Mouse (Mus musculus) hematopoietic multipotent progenitor cell, adult 10-12 weeks (in vitro differentiated cells): ENCODE data around the gene Gsto2. TPM values are rescaled to one million over a fixed set of nuclear protein-coding genes. Genes with fewer than 3 reads are reported as not detected.

ENCODE experiments used
- polyA plus RNA-seq: library from polyadenylated mRNA; stranded (reverse); fragments of >175 nt; gene quantifications from 2 replicates; pipeline ENCODE4 v1.2.3, GENCODE M21; 2012; ENCODE audit warnings: low replicate concordance

Gene Gsto2
- not detected in 2 replicates for polyA plus RNA-seq

DNA sequence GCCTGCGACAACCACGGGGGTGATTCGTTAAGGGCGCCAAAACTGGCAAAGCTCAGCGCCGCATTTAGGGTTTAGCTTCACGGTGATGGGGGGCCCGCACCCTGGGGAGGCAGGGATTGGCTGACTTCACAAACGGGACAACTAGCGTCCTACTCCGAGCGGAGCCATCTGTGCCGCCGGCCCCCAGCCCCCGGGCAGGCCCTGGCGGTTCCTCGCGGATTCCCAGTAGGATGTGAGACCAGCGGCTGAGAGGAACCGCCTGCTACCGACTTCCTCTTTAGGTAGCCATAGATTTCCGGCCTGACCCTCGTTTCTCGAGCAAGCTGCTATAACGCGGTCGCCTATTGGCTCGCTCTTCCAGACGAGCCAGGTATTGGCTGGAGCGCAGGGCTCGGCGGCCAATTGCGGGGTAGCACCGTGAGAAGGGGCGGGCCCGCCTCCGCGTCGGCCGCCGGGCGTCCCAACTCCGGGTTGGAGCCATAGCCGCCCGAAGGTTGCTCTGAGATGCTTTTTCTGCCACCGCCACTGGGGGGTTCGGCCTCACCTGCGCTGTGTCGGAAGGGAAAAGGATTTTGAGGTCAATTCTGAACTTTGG lies at the start of gene Gsto2:
Gene Gsto2 (plus strand): TSS at position 182 of the 595 bp plus-strand sequence.

DNA sequence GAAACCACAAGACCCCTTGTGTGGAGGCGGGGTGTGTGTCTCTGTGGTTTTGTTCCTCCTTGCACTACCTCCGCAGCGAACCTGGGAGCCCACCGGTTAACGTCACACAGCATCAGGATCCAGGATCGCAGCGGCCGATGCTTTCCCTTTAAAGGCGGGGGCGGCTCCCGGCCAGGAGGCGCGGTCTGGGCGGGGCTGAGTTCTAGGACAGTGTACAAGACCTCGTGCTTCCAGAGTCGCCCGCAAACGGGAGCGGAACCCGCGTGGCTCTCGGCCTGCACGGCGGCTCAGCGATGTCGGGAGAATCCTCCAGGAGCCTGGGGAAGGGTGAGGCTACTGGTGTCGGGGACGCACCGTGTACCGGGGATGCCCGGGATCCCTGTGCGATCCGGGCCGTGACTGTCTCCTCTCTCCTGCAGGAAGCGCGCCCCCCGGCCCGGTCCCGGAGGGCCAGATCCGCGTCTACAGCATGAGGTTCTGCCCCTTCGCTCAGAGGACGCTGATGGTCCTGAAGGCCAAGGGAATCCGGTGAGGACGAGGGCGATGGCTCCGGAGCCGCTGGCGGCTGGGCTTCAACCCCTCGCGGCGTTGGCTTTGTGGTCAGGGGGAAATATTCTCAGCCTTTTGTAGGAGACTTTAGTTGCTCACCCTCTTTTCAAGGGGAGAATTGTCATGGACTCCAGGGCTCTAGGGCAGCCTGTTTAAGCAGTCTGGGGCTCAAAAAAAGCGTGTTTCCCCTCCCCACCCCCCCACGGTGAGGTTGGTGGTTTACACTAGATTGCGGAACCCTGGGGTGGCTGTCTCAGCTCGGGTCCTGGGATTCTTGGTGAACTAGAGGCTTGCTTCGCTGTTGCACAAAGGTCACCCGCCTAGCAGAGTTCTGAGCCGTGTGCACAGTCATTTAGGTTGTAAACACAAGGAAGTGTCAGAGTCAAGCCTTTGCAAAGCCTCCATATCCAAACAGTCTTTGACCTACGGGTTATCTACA lies 10.2 kb upstream of the Gsto2 start, which contains the start of gene Gsto1:
Gene Gsto1 (plus strand): TSS at position 175 of the 988 bp plus-strand sequence.

DNA sequence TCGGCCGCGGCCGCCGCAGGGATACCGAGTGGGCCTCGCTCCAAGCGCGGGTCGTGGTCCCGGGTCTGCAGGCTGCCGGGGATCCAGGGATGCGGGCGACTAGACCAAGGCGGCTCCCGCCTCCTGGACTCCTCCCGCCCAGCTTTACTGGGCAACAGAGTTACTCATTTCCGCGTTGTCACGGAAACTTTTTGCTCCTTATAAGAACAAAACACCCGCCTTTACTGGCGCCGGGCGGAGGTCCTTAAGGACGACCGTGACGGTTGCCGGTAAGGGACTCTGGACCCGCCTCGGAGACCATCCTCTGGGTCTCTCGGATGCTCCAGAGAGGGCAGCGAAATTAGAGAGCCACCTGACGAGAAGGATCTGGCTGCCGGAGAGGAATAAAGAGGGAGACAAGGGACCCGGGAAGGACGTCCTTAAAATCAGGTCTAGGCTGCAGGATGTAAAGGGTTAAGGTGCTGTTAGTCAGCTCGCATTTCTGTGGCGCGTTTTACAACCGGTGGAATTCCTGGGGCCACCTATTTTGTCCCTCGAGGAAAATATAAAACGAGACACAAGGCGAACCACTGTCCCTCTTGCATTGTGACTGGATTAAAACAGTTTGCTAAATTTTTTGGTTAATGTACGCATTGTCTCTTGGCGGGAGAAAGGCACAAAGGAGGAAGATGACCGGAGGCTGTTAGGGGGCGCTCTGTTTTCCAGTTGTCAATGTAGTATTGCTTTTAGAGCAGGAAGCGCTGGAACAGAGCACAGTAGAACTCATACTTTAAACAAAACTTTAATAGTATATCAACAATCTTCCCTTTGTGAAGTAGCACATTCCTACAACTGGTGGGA lies 54.0 kb downstream of the Gsto2 start, which contains the start of the genes Cfap43 and Itprip:
Gene Cfap43 (minus strand): TSS at position 162 of the 840 bp plus-strand sequence.
Gene Itprip (minus strand): TSS at position 174 of the 840 bp plus-strand sequence.

Other genes starting within 250 kb of the Gsto2 start
- 2.3 and 7.0 TPM in 2 replicates for gene Col17a1, start 173.4 kb upstream of the Gsto2 start, polyA plus RNA-seq
- 5.1 and 8.9 TPM in 2 replicates for gene Sfr1, start 133.9 kb upstream of the Gsto2 start, polyA plus RNA-seq
- 56.7 and 174 TPM in 2 replicates for gene Gsto1, start 10.6 kb upstream of the Gsto2 start, polyA plus RNA-seq
- gene Cfap43, start 53.8 kb downstream of the Gsto2 start, polyA plus RNA-seq, result 0.09 TPM in 1 of 2 replicates, not detected in the other
- gene Itprip, start 53.8 kb downstream of the Gsto2 start, polyA plus RNA-seq, result 22.4 and 25.2 TPM in 2 replicates
- gene Cfap58, start 72.1 kb downstream of the Gsto2 start, polyA plus RNA-seq, result not detected in 2 replicates